Mouse (Mus musculus) brain, embryonic 14.5 days (tissue): Measurements from ENCODE around the gene Pgpep1.
A peak's percentile ranks its signal among the peaks of the same experiment; 100 is the strongest.

ENCODE experiments used
- CTCF ChIP-seq: fragments of 200-500 bp; IDR thresholded peaks from 2 replicates; pipeline ENCODE4 v1.5.1; 2012; ENCODE audit warnings: inconsistent platforms, mild to moderate bottlenecking, moderate library complexity, borderline replicate concordance; ENCODE audit not compliant: insufficient read depth, insufficient read length; ENCODE audit errors: extremely low read depth
- POLR2A ChIP-seq: fragments of 200-500 bp; IDR thresholded peaks from 2 replicates; pipeline ENCODE4 v1.6.1; 2012; ENCODE audit warnings: mild to moderate bottlenecking, inconsistent platforms, borderline replicate concordance; ENCODE audit not compliant: poor library complexity, insufficient read depth, insufficient read length, severe bottlenecking; ENCODE audit errors: extremely low read depth

DNA sequence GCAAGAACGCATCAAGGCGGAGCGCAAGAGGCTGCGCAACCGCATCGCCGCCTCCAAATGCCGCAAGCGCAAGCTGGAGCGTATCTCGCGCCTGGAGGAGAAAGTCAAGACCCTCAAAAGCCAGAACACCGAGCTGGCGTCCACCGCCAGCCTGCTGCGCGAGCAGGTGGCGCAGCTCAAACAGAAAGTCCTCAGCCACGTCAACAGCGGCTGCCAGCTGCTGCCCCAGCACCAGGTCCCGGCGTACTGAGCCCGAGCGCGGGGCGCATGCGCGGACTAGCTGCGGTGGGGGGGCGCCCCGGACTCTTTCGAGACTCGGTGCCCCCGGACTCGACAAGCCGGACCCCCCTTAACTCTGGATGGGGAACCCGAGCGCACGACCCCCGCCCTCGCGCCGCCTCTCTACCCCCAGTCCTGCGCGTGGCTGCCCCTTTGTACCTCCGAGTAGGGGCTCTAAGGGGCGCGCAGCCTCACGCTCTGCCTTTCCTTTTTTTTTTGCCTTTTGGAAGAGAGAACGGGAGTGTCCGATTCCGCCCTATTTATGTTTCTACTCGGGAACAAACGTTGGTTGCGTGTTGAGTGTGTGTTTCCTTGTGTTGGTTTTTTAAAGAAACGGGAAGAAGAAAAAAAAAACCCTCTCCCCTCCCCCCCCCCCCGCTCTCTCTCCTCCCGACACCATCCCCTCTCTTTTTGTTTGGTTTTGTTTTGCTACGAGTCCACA is 39.8 kb upstream of the Pgpep1 start:
- no peak for TF ChIP-seq CTCF
- TF ChIP-seq POLR2A = peak; percentile 56
